Mouse (Mus musculus) kidney, adult 8-10 months (tissue): ENCODE data around the gene Mgrn1.

Experiments
- DNase-seq, 2 experiments: peaks; one replicate each; pipeline ENCODE4 v3.0.0; 2022

Gene Mgrn1

GRCm38 (mm10) chr16:4909745-4910144 lies 23.7 kb downstream of the Mgrn1 start:
- no peak for DNase-seq

- no peak for DNase-seq
Measured at GRCm38 (mm10) chr16:4910758-4911157, 24.7 kb downstream of the Mgrn1 start.

- no peak for DNase-seq
Measured at GRCm38 (mm10) chr16:4912074-4912648, 26.1 kb downstream of the Mgrn1 start.

GRCm38 (mm10) chr16:4912907-4913782 lies 27.1 kb downstream of the Mgrn1 start:
- DNase-seq, result no peak

GRCm38 (mm10) chr16:4913783-4914735 lies 28.0 kb downstream of the Mgrn1 start:
- DNase-seq, result peak; percentile 84 to 93

- no peak for DNase-seq
Measured at GRCm38 (mm10) chr16:4915931-4916330, 29.9 kb downstream of the Mgrn1 start.

- DNase-seq, result no peak
Measured at GRCm38 (mm10) chr16:4916608-4917007, 30.6 kb downstream of the Mgrn1 start.

- no peak for DNase-seq
Measured at GRCm38 (mm10) chr16:4920556-4920955, 34.5 kb downstream of the Mgrn1 start.

- no peak for DNase-seq
Measured at GRCm38 (mm10) chr16:4922481-4922880, 36.4 kb downstream of the Mgrn1 start.

GRCm38 (mm10) chr16:4923996-4924395 lies 37.9 kb downstream of the Mgrn1 start:
- no peak for DNase-seq

- no peak for DNase-seq
Measured at GRCm38 (mm10) chr16:4927967-4928366, 41.9 kb downstream of the Mgrn1 start.

- no peak for DNase-seq
Measured at GRCm38 (mm10) chr16:4928474-4928873, 42.4 kb downstream of the Mgrn1 start.

GRCm38 (mm10) chr16:4932429-4932828 lies 46.4 kb downstream of the Mgrn1 start:
- peak; percentile 87 to 93 for DNase-seq

- no peak for DNase-seq
Measured at GRCm38 (mm10) chr16:4935430-4935829, 49.4 kb downstream of the Mgrn1 start.

- DNase-seq, result no peak
Measured at GRCm38 (mm10) chr16:4935931-4936703, 50.1 kb downstream of the Mgrn1 start.

- peak in 1 of 2 experiments; percentile 48 for DNase-seq
Measured at GRCm38 (mm10) chr16:4937351-4938190, 51.5 kb downstream of the Mgrn1 start.

- DNase-seq, result no peak
Measured at GRCm38 (mm10) chr16:4938461-4938860, 52.4 kb downstream of the Mgrn1 start, which contains the start of gene Nudt16l1. TSS of gene Nudt16l1 (plus strand) at chr16:4938761.

- peak; percentile 96 to 97 for DNase-seq
Measured at GRCm38 (mm10) chr16:4938989-4939388, 52.9 kb downstream of the Mgrn1 start.

GRCm38 (mm10) chr16:4939412-4939811 lies 53.4 kb downstream of the Mgrn1 start:
- DNase-seq, result peak in 1 of 2 experiments; percentile 68

- no peak for DNase-seq
Measured at GRCm38 (mm10) chr16:4940311-4940850, 54.3 kb downstream of the Mgrn1 start.

- no peak for DNase-seq
Measured at GRCm38 (mm10) chr16:4941016-4941415, 55.0 kb downstream of the Mgrn1 start.
